Comparison of ENCODE assay signal across 8 mouse cellular contexts in genomic region chr9:113742361-113742794, GRCm38 (mm10). TPM values are rescaled to one million over a fixed set of nuclear protein-coding genes. Genes with fewer than 3 reads are reported as not detected.
DNase-seq lines count a peak whose midpoint lies in the region; ATAC-seq and TF ChIP-seq lines count a peak whose summit lies in the region.

No protein-coding gene starts in this region.

- no peaks in the 10 kb centered on the region for H3K27me3 ChIP-seq in cerebellum, adult 2 months (ENCODE audit: control insufficient read depth, insufficient read depth, low read length)
- no peaks in the 10 kb centered on the region for H3K27me3 ChIP-seq in forebrain, embryonic 15.5 days
- H3K27me3 ChIP-seq in intestine, embryonic 15.5 days (replicated peaks) = no peaks in the 10 kb centered on the region
- no peaks in the 10 kb centered on the region for H3K27me3 ChIP-seq in limb, embryonic 12.5 days
- no peaks in the 10 kb centered on the region for H3K27me3 ChIP-seq in midbrain, postnatal 0 days (ENCODE audit: insufficient read depth, low read length)

- peaks cover 2% of the 10 kb centered on the region; the same call in 1 of the 2 replicates for H3K4me1 ChIP-seq in cerebellum, adult 2 months (ENCODE audit: control insufficient read depth, insufficient read depth, low read length)
- peaks cover 23% of the 10 kb centered on the region for H3K4me1 ChIP-seq in forebrain, embryonic 15.5 days
- H3K4me1 ChIP-seq in intestine, embryonic 15.5 days (replicated peaks) = peaks cover 4% of the 10 kb centered on the region; the same call in 1 of the 2 replicates
- peaks cover 9% of the 10 kb centered on the region; the same call in 1 of the 2 replicates for H3K4me1 ChIP-seq in limb, embryonic 12.5 days (replicated peaks)
- H3K4me1 ChIP-seq in midbrain, postnatal 0 days (ENCODE audit: insufficient read depth, low read length) = no peaks in the 10 kb centered on the region

- H3K4me3 ChIP-seq in cerebellum, adult 2 months (replicated peaks; ENCODE audit: insufficient read depth, low read depth, low read length) = peak overlapping the region; percentile 63
- H3K4me3 ChIP-seq in forebrain, embryonic 15.5 days = peak overlapping the region; percentile 89
- H3K4me3 ChIP-seq in intestine, embryonic 15.5 days (replicated peaks) = peak overlapping the region; percentile 96
- peak overlapping the region; percentile 93 for H3K4me3 ChIP-seq in limb, embryonic 12.5 days (replicated peaks)
- peak overlapping the region; percentile 96 for H3K4me3 ChIP-seq in midbrain, postnatal 0 days (ENCODE audit: low read depth, low read length)

- H3K9me3 ChIP-seq in forebrain, embryonic 15.5 days = no peaks in the 10 kb centered on the region
- H3K9me3 ChIP-seq in intestine, embryonic 15.5 days = no peaks in the 10 kb centered on the region
- H3K9me3 ChIP-seq in limb, embryonic 12.5 days = no peaks in the 10 kb centered on the region
- H3K9me3 ChIP-seq in midbrain, postnatal 0 days (ENCODE audit: low read length) = no peaks in the 10 kb centered on the region

- no peak for TF ChIP-seq POLR2A in cerebellum, adult 2 months (IDR thresholded peaks at IDR 0.05; ENCODE audit: borderline replicate concordance, insufficient read depth, low read length)

- no peak overlapping the region for H3K27ac ChIP-seq in cerebellum, adult 2 months (ENCODE audit: insufficient read depth, low read length)
- no peak overlapping the region for H3K27ac ChIP-seq in forebrain, embryonic 15.5 days (replicated peaks)
- no peak overlapping the region for H3K27ac ChIP-seq in intestine, embryonic 15.5 days
- no peak overlapping the region for H3K27ac ChIP-seq in limb, embryonic 12.5 days
- no peak overlapping the region for H3K27ac ChIP-seq in midbrain, postnatal 0 days (ENCODE audit: low read depth, low read length)

- no peak for ATAC-seq in forebrain, embryonic 15.5 days (replicated peaks)
- ATAC-seq in intestine, embryonic 15.5 days = no peak
- ATAC-seq in limb, embryonic 12.5 days (ENCODE audit: insufficient number of reproducible peaks, insufficient read depth, low FRiP score, low TSS enrichment, low read depth) = no peak
- ATAC-seq in midbrain, postnatal 0 days (ENCODE audit: low FRiP score) = no peak

- under 1% methylated on average over 17 of the region's 17 CpGs for WGBS in cerebellum, adult 2 months
- WGBS in forebrain, embryonic 15.5 days = 2% methylated on average over 17 of the region's 17 CpGs
- WGBS in intestine, embryonic 15.5 days = 2% methylated on average over 17 of the region's 17 CpGs
- 6% methylated on average over 17 of the region's 17 CpGs for WGBS in limb, embryonic 12.5 days
- WGBS in midbrain, postnatal 0 days = 3% methylated on average over 17 of the region's 17 CpGs

- H3K36me3 ChIP-seq in forebrain, embryonic 15.5 days = no peaks in the 10 kb centered on the region
- no peaks in the 10 kb centered on the region for H3K36me3 ChIP-seq in intestine, embryonic 15.5 days
- H3K36me3 ChIP-seq in limb, embryonic 12.5 days = no peaks in the 10 kb centered on the region
- H3K36me3 ChIP-seq in midbrain, postnatal 0 days (ENCODE audit: insufficient read depth, low read length) = no peaks in the 10 kb centered on the region

- H3K9ac ChIP-seq in forebrain, embryonic 15.5 days (replicated peaks) = peak overlapping the region; percentile 65
- peak overlapping the region; percentile 85; the same call in 1 of the 2 replicates for H3K9ac ChIP-seq in intestine, embryonic 15.5 days
- peak overlapping the region; percentile 87 for H3K9ac ChIP-seq in limb, embryonic 12.5 days (replicated peaks)
- H3K9ac ChIP-seq in midbrain, postnatal 0 days (replicated peaks; ENCODE audit: low read length, poor library complexity, severe bottlenecking) = 0 out of 2 replicates have a peak overlapping the region, but pooled peaks have one; percentile 50

- peak; percentile 9 for DNase-seq in spleen, adult 12 weeks (ENCODE audit: low spot score)
- no peak for DNase-seq in spleen, postnatal 14 days (ENCODE audit: low spot score in 2 of 2)
- DNase-seq in cerebellum, adult 2 months = peak; percentile 42 to 56
- peak; percentile 76 for DNase-seq in midbrain, postnatal 0 days (ENCODE audit: low spot score)
- no peak for DNase-seq in urinary bladder, postnatal 10 days (ENCODE audit: low spot score)

- peak; percentile 18; the same call in 1 of the 2 replicates for TF ChIP-seq CTCF in cerebellum, adult 2 months (IDR thresholded peaks at IDR 0.05; ENCODE audit: borderline replicate concordance, insufficient read depth, low read depth, low read length)
- peak; percentile 76 for TF ChIP-seq CTCF in midbrain, postnatal 0 days (IDR thresholded peaks at IDR 0.05)

- H3K4me2 ChIP-seq in forebrain, embryonic 15.5 days (replicated peaks) = peak overlapping the region; percentile 83
- H3K4me2 ChIP-seq in intestine, embryonic 15.5 days (replicated peaks) = peak overlapping the region; percentile 86
- H3K4me2 ChIP-seq in limb, embryonic 12.5 days = peak overlapping the region; percentile 78
- H3K4me2 ChIP-seq in midbrain, postnatal 0 days (ENCODE audit: low read depth, low read length, poor library complexity, severe bottlenecking) = peak overlapping the region; percentile 78

RNA-seq across cellular contexts. Expression of gene Clasp2, which starts 1.1 kb away (rescaled TPM):
- polyA plus RNA-seq in cerebellum, adult 2 months (2012; rRNA removed) = 145 and 149 TPM in 2 replicates
- 122 and 123 TPM in 2 replicates for polyA plus RNA-seq in forebrain, embryonic 15.5 days (2015; fragmentation: Nextera tagmentation; extraction: Ambion mirVana)
- 21.4 and 22.5 TPM in 2 replicates for polyA plus RNA-seq in intestine, embryonic 15.5 days (2015; fragmentation: Nextera tagmentation; extraction: Ambion mirVana)
- polyA plus RNA-seq in limb, embryonic 12.5 days (2016; fragmentation: Nextera tagmentation; extraction: Ambion mirVana) = 35.6 and 38.1 TPM in 2 replicates
- total RNA-seq in midbrain, postnatal 0 days (2014; rRNA removed) = 266 and 311 TPM in 2 replicates
- 109 and 120 TPM in 2 replicates for polyA plus RNA-seq in midbrain, postnatal 0 days (2015; fragmentation: Nextera tagmentation; extraction: Ambion mirVana)

RNA-seq across cellular contexts. Expression of gene Pdcd6ip, which starts 34.3 kb away (rescaled TPM):
- 52.9 and 56.1 TPM in 2 replicates for polyA plus RNA-seq in cerebellum, adult 2 months (2012; rRNA removed)
- polyA plus RNA-seq in forebrain, embryonic 15.5 days (2015; fragmentation: Nextera tagmentation; extraction: Ambion mirVana) = 41.5 and 41.9 TPM in 2 replicates
- 99.6 and 104 TPM in 2 replicates for polyA plus RNA-seq in intestine, embryonic 15.5 days (2015; fragmentation: Nextera tagmentation; extraction: Ambion mirVana)
- polyA plus RNA-seq in limb, embryonic 12.5 days (2016; fragmentation: Nextera tagmentation; extraction: Ambion mirVana) = 49.4 and 55.3 TPM in 2 replicates
- total RNA-seq in midbrain, postnatal 0 days (2014; rRNA removed) = 25.4 and 28.7 TPM in 2 replicates
- 25.7 and 25.8 TPM in 2 replicates for polyA plus RNA-seq in midbrain, postnatal 0 days (2015; fragmentation: Nextera tagmentation; extraction: Ambion mirVana)

Comparison
In these comparisons a context has a peak if more than half of its experiments do, and no peak if none do; other contexts are left out.
1. DNase-seq: peak in spleen, adult 12 weeks (single experiment), cerebellum, adult 2 months (2 of 2) and midbrain, postnatal 0 days (single experiment); none in spleen, postnatal 14 days (0 of 2) and urinary bladder, postnatal 10 days (single experiment).
2. Peak in every context shown above with its lines, with median percentiles within 50 percentile points of each other: H3K4me3 ChIP-seq, H3K4me2 ChIP-seq and H3K9ac ChIP-seq.